In genomic region chr12:22030263-22030662, GRCm38 (mm10) we compare ENCODE assay signal across 7 mouse cellular contexts.
A peak's percentile ranks its signal among the peaks of the same experiment; 100 is the strongest.
DNase-seq lines count a peak whose midpoint lies in the region; ATAC-seq and TF ChIP-seq lines count a peak whose summit lies in the region.
"Not testable (repeated sequence)": the region's sequence is repeated elsewhere in the genome, so short reads cannot be mapped to it uniquely, and the experiment has no call there.

No protein-coding gene starts in this region.

- WGBS in embryonic facial prominence, embryonic 12.5 days: 8% methylated on average over 34 of the region's 45 CpGs
- WGBS in heart, embryonic 12.5 days: 7% methylated on average over 45 of the region's 45 CpGs
- 9% methylated on average over 42 of the region's 45 CpGs for WGBS in limb, embryonic 10.5 days
- 11% methylated on average over 36 of the region's 45 CpGs for WGBS in lung, embryonic 14.5 days
- 9% methylated on average over 41 of the region's 45 CpGs for WGBS in neural tube, embryonic 13.5 days

- ATAC-seq in embryonic facial prominence, embryonic 12.5 days (ENCODE audit: insufficient number of reproducible peaks, insufficient read depth, low FRiP score, low TSS enrichment); heart, embryonic 12.5 days (ENCODE audit: insufficient number of reproducible peaks, low FRiP score); lung, embryonic 14.5 days (ENCODE audit: insufficient read depth); neural tube, embryonic 13.5 days (ENCODE audit: low read depth): not testable (repeated sequence)
- peak; percentile 10 for ATAC-seq in inflammation-experienced regulatory T-cells, adult 6 months

- DNase-seq in NIH3T3 (ENCODE audit: low read depth): peak; percentile 27
- peak; percentile 28 for DNase-seq in limb, embryonic 10.5 days (ENCODE audit: low spot score)
- not testable (repeated sequence) for DNase-seq in lung, embryonic 14.5 days

- H3K9me3 ChIP-seq in embryonic facial prominence, embryonic 12.5 days; heart, embryonic 12.5 days (replicated peaks); limb, embryonic 10.5 days (replicated peaks); lung, embryonic 14.5 days (ENCODE audit: low read depth, low read length); neural tube, embryonic 13.5 days: not testable (repeated sequence)

- not testable (repeated sequence) for H3K4me1 ChIP-seq in embryonic facial prominence, embryonic 12.5 days; heart, embryonic 12.5 days (replicated peaks); limb, embryonic 10.5 days; lung, embryonic 14.5 days (ENCODE audit: insufficient read depth); neural tube, embryonic 13.5 days (replicated peaks)

- H3K27me3 ChIP-seq in embryonic facial prominence, embryonic 12.5 days; heart, embryonic 12.5 days (replicated peaks); limb, embryonic 10.5 days (ENCODE audit: low read depth, poor library complexity, severe bottlenecking); lung, embryonic 14.5 days (ENCODE audit: insufficient read depth, low read length); neural tube, embryonic 13.5 days: not testable (repeated sequence)

- TF ChIP-seq CTCF in lung, embryonic 14.5 days (IDR thresholded peaks at IDR 0.05; ENCODE audit: low read depth): not testable (repeated sequence)

- H3K4me3 ChIP-seq in embryonic facial prominence, embryonic 12.5 days: peak overlapping the region; percentile 27
- H3K4me3 ChIP-seq in heart, embryonic 12.5 days: peak overlapping the region; percentile 34
- H3K4me3 ChIP-seq in limb, embryonic 10.5 days: peak overlapping the region; percentile 46
- H3K4me3 ChIP-seq in lung, embryonic 14.5 days (ENCODE audit: low read depth, low read length): peak overlapping the region; percentile 27
- H3K4me3 ChIP-seq in neural tube, embryonic 13.5 days: peak overlapping the region; percentile 21

- H3K9ac ChIP-seq in embryonic facial prominence, embryonic 12.5 days; heart, embryonic 12.5 days; lung, embryonic 14.5 days; neural tube, embryonic 13.5 days: not testable (repeated sequence)

- not testable (repeated sequence) for H3K27ac ChIP-seq in embryonic facial prominence, embryonic 12.5 days; heart, embryonic 12.5 days (ENCODE audit: poor library complexity, severe bottlenecking); lung, embryonic 14.5 days (ENCODE audit: low read depth); neural tube, embryonic 13.5 days (replicated peaks)
- peak overlapping the region; percentile 56; the same call in 1 of the 2 replicates for H3K27ac ChIP-seq in limb, embryonic 10.5 days

- peak overlapping the region; percentile 34 for H3K4me2 ChIP-seq in embryonic facial prominence, embryonic 12.5 days (replicated peaks)
- peak overlapping the region; percentile 48 for H3K4me2 ChIP-seq in heart, embryonic 12.5 days
- peak overlapping the region; percentile 32; the same call in 1 of the 2 replicates for H3K4me2 ChIP-seq in lung, embryonic 14.5 days
- H3K4me2 ChIP-seq in neural tube, embryonic 13.5 days: peak overlapping the region; percentile 18; the same call in 1 of the 2 replicates

- H3K36me3 ChIP-seq in embryonic facial prominence, embryonic 12.5 days; heart, embryonic 12.5 days; limb, embryonic 10.5 days; lung, embryonic 14.5 days (ENCODE audit: insufficient read depth); neural tube, embryonic 13.5 days: not testable (repeated sequence)
